Mouse (Mus musculus): ENCODE results near the gene Ldb2. TPM values are rescaled to one million over a fixed set of nuclear protein-coding genes. Genes with fewer than 3 reads are reported as not detected.

The Ldb2 gene
- polyA plus RNA-seq, 1 experiment from 2014 or later: 33.2 TPM

GRCm38 (mm10) chr5:44759178-44759577 lies 40.3 kb downstream of the Ldb2 start:
- Histone ChIP-seq H3K4me3 (replicated peaks) (no peak overlapping the region), H3K27ac (no peak overlapping the region), H3K4me1 (replicated peaks) (0 out of 2 replicates have a peak, but pooled peaks cover 3% of the 10 kb centered on the region), H3K9me3 (no peaks in the 10 kb centered on the region), H3K4me2 (replicated peaks) (no peak overlapping the region), H3K9ac (replicated peaks) (no peak overlapping the region), H3K27me3 (no peaks in the 10 kb centered on the region), H3K36me3 (no peaks in the 10 kb centered on the region)
- 82% methylated on average over 4 of the region's 4 CpGs for WGBS
- ATAC-seq: no peak

GRCm38 (mm10) chr5:44754156-44754910 lies 45.1 kb downstream of the Ldb2 start:
- Histone ChIP-seq H3K4me1 (replicated peaks) (0 out of 2 replicates have a peak, but pooled peaks cover 3% of the 10 kb centered on the region), H3K27me3 (no peaks in the 10 kb centered on the region), H3K36me3 (no peaks in the 10 kb centered on the region), H3K4me2 (replicated peaks) (no peak overlapping the region), H3K9ac (replicated peaks) (no peak overlapping the region), H3K9me3 (no peaks in the 10 kb centered on the region), H3K4me3 (replicated peaks) (no peak overlapping the region), H3K27ac (no peak overlapping the region)
- 41% methylated on average over 1 of the region's 1 CpGs for WGBS
- ATAC-seq: no peak

GRCm38 (mm10) chr5:44745706-44746105 lies 53.8 kb downstream of the Ldb2 start:
- H3K9ac ChIP-seq (replicated peaks): no peak overlapping the region
- H3K36me3 ChIP-seq: no peaks in the 10 kb centered on the region
- 80% methylated on average over 1 of the region's 1 CpGs for WGBS
- H3K27me3 ChIP-seq: no peaks in the 10 kb centered on the region
- no peak overlapping the region for H3K4me2 ChIP-seq (replicated peaks)
- no peaks in the 10 kb centered on the region for H3K4me1 ChIP-seq (replicated peaks)
- H3K27ac ChIP-seq: no peak overlapping the region
- no peaks in the 10 kb centered on the region for H3K9me3 ChIP-seq
- ATAC-seq: no peak
- no peak overlapping the region for H3K4me3 ChIP-seq (replicated peaks)

- WGBS: 94% methylated on average over 3 of the region's 3 CpGs
- H3K9ac ChIP-seq (replicated peaks): no peak overlapping the region
- peaks cover 5% of the 10 kb centered on the region; the same call in 1 of the 2 replicates for H3K4me1 ChIP-seq (replicated peaks)
- H3K27me3 ChIP-seq: no peaks in the 10 kb centered on the region
- H3K36me3 ChIP-seq: no peaks in the 10 kb centered on the region
- no peak overlapping the region for H3K27ac ChIP-seq
- ATAC-seq: no peak
- no peak overlapping the region for H3K4me3 ChIP-seq (replicated peaks)
- H3K9me3 ChIP-seq: no peaks in the 10 kb centered on the region
- no peak overlapping the region for H3K4me2 ChIP-seq (replicated peaks)
Observed at GRCm38 (mm10) chr5:44736366-44736765, 63.1 kb downstream of the Ldb2 start.

- 92% methylated on average over 3 of the region's 3 CpGs for WGBS
- Histone ChIP-seq H3K9ac (replicated peaks) (no peak overlapping the region), H3K27me3 (no peaks in the 10 kb centered on the region), H3K9me3 (no peaks in the 10 kb centered on the region), H3K27ac (no peak overlapping the region), H3K4me3 (replicated peaks) (no peak overlapping the region), H3K4me2 (replicated peaks) (no peak overlapping the region), H3K36me3 (no peaks in the 10 kb centered on the region), H3K4me1 (replicated peaks) (peaks cover 5% of the 10 kb centered on the region; the same call in 1 of the 2 replicates)
- ATAC-seq: no peak
Observed at GRCm38 (mm10) chr5:44734131-44734723, 65.3 kb downstream of the Ldb2 start.

GRCm38 (mm10) chr5:44729646-44730310 lies 69.7 kb downstream of the Ldb2 start:
- WGBS: 82% methylated on average over 8 of the region's 8 CpGs
- peaks cover 9% of the 10 kb centered on the region for H3K4me1 ChIP-seq (replicated peaks)
- H3K9ac ChIP-seq (replicated peaks): no peak overlapping the region
- no peak overlapping the region for H3K4me2 ChIP-seq (replicated peaks)
- no peaks in the 10 kb centered on the region for H3K9me3 ChIP-seq
- ATAC-seq: no peak
- no peak overlapping the region for H3K4me3 ChIP-seq (replicated peaks)
- no peak overlapping the region for H3K27ac ChIP-seq
- H3K27me3 ChIP-seq: no peaks in the 10 kb centered on the region
- H3K36me3 ChIP-seq: no peaks in the 10 kb centered on the region

- H3K9me3 ChIP-seq: no peaks in the 10 kb centered on the region
- no peak for ATAC-seq
- no peak overlapping the region for H3K27ac ChIP-seq
Observed at GRCm38 (mm10) chr5:44727995-44728394, 71.5 kb downstream of the Ldb2 start.

GRCm38 (mm10) chr5:44726546-44727476 lies 72.7 kb downstream of the Ldb2 start:
- H3K4me3 ChIP-seq (replicated peaks): no peak overlapping the region
- peaks cover 15% of the 10 kb centered on the region for H3K4me1 ChIP-seq (replicated peaks)
- no peaks in the 10 kb centered on the region for H3K36me3 ChIP-seq
- ATAC-seq: peak; percentile 66
- no peak overlapping the region for H3K9ac ChIP-seq (replicated peaks)
- no peaks in the 10 kb centered on the region for H3K27me3 ChIP-seq
- peak overlapping the region; percentile 44 for H3K27ac ChIP-seq
- no peak overlapping the region for H3K4me2 ChIP-seq (replicated peaks)
- no peaks in the 10 kb centered on the region for H3K9me3 ChIP-seq
- WGBS: 75% methylated on average over 14 of the region's 14 CpGs

More at GRCm38 (mm10) chr5:44727995-44728394, 71.5 kb downstream of the Ldb2 start:
- Histone ChIP-seq H3K27me3 (no peaks in the 10 kb centered on the region), H3K36me3 (no peaks in the 10 kb centered on the region), H3K4me2 (replicated peaks) (no peak overlapping the region), H3K4me1 (replicated peaks) (peaks cover 8% of the 10 kb centered on the region), H3K4me3 (replicated peaks) (no peak overlapping the region), H3K9ac (replicated peaks) (no peak overlapping the region)
- 94% methylated on average over 11 of the region's 11 CpGs for WGBS

GRCm38 (mm10) chr5:44725501-44725900 lies 74.0 kb downstream of the Ldb2 start:
- Histone ChIP-seq H3K9me3 (no peaks in the 10 kb centered on the region), H3K4me3 (replicated peaks) (no peak overlapping the region), H3K27ac (no peak overlapping the region), H3K27me3 (no peaks in the 10 kb centered on the region), H3K9ac (replicated peaks) (no peak overlapping the region), H3K36me3 (no peaks in the 10 kb centered on the region), H3K4me2 (replicated peaks) (no peak overlapping the region), H3K4me1 (replicated peaks) (peaks cover 15% of the 10 kb centered on the region)
- WGBS: 89% methylated on average over 2 of the region's 2 CpGs
- no peak for ATAC-seq

GRCm38 (mm10) chr5:44719872-44720271 lies 79.6 kb downstream of the Ldb2 start:
- ATAC-seq: no peak
- H3K36me3 ChIP-seq: no peaks in the 10 kb centered on the region
- WGBS: 87% methylated on average over 1 of the region's 1 CpGs
- no peak overlapping the region for H3K4me3 ChIP-seq (replicated peaks)
- no peaks in the 10 kb centered on the region for H3K27me3 ChIP-seq
- H3K4me2 ChIP-seq (replicated peaks): no peak overlapping the region
- 0 out of 2 replicates have a peak, but pooled peaks cover 7% of the 10 kb centered on the region for H3K4me1 ChIP-seq (replicated peaks)
- no peaks in the 10 kb centered on the region for H3K9me3 ChIP-seq
- H3K27ac ChIP-seq: no peak overlapping the region
- H3K9ac ChIP-seq (replicated peaks): no peak overlapping the region

- no peak for ATAC-seq
- H3K36me3 ChIP-seq: no peaks in the 10 kb centered on the region
- H3K9ac ChIP-seq (replicated peaks): no peak overlapping the region
- 48% methylated on average over 4 of the region's 4 CpGs for WGBS
- H3K27ac ChIP-seq: no peak overlapping the region; the same call in 1 of the 2 replicates
- H3K27me3 ChIP-seq: no peaks in the 10 kb centered on the region
- no peaks in the 10 kb centered on the region for H3K9me3 ChIP-seq
- H3K4me3 ChIP-seq (replicated peaks): no peak overlapping the region
- peaks cover 24% of the 10 kb centered on the region for H3K4me1 ChIP-seq (replicated peaks)
- H3K4me2 ChIP-seq (replicated peaks): no peak overlapping the region
Observed at GRCm38 (mm10) chr5:44714508-44714907, 85.0 kb downstream of the Ldb2 start.

All from midbrain, embryonic 13.5 days (tissue).